Mouse (Mus musculus) kidney, postnatal 4 days (tissue): ENCODE measurements around the gene Cyb5r1.
"Not testable (repeated sequence)": the region's sequence is repeated elsewhere in the genome, so short reads cannot be mapped to it uniquely, and the experiment has no call there.

Experiments used
- DNase-seq, 2 experiments: peaks; one replicate each; pipeline ENCODE4 v3.0.0; 2021; ENCODE audit warnings: mixed read lengths in 2 of 2

Gene Cyb5r1

DNA sequence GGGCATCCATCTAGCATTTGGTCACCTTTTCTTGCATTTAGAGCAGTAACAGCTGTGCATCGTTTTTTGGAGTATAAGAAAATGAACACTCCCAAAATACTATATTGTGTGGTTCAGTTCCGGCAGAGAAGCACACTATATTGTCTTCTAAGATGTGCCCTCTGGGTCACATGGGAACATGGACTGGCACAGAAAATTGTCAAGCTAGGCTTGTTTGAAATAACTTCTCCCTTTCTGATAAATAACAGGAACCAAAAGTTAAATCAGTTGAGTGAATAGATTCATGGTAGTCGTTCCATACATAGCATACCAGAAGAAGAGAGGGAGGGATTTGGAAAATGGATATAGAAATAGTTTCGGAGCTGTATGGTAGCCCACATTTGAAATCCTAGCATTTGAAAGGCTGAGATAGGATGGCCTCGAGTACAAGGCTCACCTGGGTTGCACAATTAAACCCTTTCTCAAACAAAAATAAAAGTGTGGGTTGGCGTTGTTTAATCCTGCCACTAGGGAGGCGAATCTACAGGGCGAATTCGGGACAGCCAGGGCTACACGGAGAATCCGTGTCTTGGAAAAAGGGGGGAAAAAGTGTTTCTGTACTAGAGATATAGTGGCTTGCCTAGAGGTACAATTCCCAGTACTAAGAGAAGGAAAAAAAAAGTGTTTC is 9.3 kb downstream of the Cyb5r1 start:
- DNase-seq: no peak

DNA sequence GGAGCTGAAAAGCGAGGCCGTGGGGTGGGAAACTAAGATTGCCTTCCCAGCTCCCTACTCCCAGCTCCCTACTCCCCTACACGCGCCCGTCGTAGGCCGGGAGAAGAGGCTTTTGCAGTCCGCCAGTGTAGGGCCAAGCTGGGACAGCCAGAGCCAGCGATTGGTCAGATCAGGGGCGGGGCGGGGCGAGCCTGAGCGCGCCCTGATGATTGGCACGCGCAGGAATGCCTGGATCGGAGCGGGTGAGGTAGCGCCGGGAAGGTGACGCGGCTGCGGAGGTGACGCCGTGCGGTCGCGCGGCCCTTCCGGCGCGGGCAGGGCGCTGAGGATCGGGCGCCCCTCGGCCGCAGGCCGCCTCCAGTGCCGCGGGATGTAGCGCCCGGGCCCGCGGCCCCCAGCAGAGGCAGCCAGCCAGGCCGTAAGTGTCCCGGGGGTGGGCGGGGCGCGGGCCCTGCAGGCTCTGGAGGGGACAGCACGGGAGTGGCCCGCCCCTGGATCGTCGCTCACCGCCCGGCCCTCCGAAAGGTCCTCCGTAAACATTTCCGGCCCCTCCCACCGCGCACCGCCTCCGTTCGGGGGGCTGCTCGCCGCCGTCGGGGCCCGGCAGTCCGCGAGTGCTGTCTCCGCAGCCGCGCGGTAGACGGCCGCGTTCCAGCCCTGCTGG is 9.9 kb downstream of the Cyb5r1 start, which contains the start of gene Adipor1:
Gene Adipor1, plus strand, starts transcription at position 211 of the 664 bp plus-strand sequence.
- DNase-seq: peak; percentile 98 to 99

DNA sequence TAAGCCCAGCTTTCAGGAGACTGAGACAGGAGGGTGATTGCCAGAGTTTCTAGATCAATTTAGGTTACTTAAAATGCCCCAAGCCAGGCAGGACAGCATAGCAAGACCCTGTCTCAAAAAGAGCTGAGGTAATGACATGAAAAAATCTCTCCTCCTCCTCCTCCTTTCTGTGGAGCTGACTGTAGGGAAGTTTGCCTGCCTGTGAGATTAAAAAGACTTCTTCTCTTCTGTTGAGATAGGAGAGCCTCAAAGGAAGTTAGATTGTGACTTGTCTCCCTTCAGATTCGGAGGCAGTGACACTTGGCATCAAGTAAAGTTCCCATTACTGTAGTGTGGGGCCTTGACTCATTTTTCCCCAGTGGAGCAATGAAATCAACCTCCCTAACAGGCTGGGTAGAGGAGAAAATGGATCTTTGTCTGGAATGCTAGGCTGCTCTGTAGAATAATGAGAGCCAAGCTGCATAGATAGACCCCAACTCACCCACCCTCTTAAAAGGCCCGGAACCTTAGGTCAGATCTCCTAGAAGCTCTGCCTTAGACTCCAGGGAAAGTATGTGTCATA is 13.1 kb downstream of the Cyb5r1 start:
- no peak for DNase-seq

DNA sequence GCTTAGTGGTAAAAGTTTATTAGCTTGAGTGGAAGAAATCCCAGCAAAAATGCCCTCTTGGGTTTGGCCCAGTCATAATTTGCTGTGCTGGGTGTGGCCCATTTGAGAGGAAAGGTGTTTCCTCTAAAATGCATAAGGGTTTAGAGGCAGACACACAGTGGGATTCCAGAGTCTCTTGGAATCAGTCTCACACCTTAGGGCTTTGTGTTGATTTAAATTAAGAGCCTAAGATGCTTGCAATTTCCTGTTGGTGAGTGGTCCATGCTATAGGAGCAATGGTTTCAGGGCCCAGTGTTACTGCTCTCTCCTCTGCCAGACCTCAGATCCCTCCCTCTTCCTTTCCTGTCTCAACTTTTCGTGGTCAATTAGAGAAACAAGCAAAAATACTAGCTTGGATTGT is 13.8 kb downstream of the Cyb5r1 start:
- no peak for DNase-seq

DNA sequence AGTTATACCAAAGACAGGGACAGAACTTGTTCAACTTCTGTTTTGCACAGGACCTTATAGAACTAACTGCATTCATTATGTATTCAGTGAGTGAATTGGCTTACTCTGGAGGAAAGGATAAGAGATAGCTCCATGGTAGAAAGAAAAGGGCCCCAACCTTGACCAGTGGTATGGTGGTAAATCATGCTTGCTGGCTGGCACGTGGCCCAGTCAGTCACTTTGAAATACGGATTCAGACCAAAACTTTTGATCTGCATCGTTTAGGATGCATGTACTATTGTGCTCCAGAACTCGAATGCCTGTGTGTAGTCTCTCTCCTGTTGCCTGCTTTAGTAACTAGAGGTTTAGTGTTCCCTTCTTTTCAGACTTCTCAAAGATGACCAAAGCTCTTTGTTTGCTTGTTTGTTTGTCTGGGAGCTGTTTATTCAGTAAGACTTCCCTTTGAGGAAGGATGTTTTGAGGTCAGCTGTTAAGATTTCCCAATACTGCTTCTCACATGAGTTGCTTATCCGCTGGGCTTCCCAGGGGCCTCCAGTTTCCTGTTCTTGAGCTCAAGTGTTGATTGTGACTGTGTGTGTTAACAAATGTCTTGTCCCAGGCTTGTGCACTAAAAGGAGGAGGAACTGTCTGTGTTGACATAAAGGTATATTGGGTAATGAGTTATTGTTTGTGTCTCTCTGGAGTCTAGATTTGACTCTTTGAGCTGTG is 14.5 kb downstream of the Cyb5r1 start:
- DNase-seq: peak; percentile 63 to 66

DNA sequence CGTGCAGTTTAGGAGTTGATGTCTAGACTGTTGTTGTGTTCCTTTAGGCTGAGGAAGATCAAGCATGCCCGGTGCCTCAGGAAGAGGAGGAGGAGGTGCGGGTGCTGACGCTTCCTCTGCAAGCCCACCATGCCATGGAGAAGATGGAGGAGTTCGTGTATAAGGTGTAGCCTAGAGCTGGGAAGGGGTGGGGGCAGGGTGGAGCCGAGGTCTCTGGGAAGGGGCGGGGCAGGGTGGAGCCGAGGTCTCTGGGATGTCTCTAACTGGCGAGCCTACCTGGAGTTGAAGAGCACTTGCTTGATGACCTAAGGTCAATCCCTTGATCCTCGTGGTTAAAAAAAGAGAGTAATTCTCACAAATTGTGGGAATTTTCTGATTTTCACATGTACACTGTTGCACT is 18.6 kb downstream of the Cyb5r1 start:
- DNase-seq: no peak

DNA sequence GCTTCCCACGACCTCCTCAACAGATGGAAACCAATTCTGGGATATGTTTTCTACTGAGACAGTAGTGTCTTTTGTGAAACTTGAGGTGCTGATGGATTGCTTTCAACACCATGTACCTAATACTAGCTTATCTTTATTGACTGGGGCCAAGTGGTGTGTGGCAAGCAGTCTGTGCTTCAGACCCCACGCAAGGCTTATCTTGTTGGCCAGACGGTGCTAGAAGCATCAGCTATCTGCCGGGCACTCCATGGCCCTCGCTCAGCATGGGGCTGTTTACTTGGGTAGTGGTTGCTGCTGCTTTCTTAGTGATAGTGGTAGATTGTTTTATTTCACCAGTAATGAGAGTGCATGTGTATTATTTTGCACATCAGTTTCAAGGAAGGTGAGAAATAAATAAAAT is 20.9 kb downstream of the Cyb5r1 start:
- no peak for DNase-seq

DNA sequence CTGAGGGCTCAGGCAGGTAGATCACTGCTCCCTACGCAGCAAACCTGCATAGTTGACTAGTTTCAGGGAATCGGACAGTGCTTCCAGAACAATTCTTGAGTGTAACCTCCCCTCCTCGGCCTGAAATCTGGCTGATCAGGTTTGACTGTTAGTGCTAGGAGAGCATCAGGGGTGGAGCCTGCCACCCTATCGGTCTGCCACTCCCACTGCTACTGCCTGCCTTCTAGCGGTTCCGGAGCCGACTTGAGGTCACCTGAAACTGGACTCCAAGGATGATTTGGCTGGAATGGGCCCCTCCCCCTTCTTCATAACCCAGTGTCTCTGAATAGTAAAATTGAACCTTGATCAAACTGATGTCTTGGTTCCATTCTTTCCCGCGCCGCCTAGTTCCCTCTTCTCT is 27.6 kb downstream of the Cyb5r1 start:
- no peak for DNase-seq

DNA sequence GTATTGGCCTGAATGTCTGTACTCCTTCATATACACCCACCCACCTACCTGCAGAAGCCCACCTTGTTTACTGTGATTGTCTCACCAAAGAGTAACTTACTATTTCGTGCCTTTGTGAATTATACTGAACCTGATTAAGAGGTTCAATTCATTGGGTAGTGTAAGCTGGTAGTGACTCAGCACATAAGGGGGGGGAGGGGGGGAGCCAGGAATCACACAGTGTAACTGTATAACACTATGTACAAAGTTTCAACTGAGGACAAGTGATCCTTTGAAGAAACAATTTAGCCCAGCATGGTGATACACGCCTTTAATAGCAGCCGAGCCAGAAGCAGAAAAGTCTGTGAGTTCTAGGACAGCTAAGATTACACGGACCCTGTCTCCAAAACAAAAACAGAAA is 28.1 kb downstream of the Cyb5r1 start:
- DNase-seq: no peak

DNA sequence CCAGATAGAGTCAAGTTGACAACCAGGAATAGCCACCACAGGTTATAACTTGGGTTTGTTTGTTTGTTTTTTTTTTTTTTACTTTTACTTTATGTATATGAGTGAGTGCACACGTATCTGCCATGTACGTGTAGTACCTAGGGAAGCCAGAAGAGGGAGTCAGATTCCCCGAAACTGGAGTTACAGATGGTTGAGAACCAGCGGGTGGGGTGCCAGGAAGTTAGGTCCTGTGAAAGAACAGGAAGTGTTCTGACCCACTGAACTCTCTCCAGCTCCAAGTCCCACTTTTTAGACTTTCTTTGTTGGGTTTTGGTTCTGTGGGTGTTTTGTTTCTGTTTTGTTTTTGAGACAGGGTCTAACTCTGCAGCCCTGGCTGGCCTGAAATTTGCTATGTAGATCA is 30.1 kb downstream of the Cyb5r1 start:
- DNase-seq: peak; percentile 12 to 55

DNA sequence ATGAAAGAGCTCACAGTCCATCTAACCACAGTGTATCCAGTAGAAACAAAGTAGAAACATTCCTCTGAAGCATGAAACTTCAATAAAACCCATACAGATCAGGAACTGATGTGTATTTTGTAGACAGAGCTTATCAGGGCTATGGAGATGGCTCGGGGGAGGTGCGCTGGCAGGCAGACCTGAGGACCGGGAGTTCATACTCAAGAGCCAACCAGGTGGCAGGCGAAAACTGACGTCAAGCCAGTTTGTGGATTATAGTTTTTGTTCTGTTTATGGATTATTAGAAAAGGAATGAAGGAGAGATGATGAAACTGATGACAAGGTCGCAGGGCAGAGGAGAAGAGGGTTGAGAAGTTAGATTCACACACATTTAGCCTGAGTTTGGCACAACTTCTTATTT is 35.1 kb downstream of the Cyb5r1 start:
- DNase-seq: no peak

DNA sequence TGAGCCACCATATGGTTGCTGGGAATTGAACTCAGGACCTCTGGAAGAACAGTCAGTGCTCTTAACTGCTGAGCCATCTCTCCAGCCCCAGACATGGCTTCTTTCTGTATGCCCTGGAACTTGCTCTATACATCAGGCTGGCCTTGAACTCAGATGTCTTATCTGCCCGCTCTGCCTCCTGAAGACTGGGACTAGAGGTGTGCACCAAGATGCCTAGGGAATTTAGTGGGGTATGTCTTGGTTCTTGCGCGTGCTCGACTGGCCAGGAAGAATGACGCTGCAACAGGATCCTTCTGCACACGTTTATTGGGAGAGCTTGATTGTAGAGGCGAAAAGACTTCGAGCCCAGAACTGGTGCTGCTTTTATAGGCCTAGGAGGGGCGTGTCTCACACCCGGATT is 36.4 kb downstream of the Cyb5r1 start:
- not testable (repeated sequence) for DNase-seq

DNA sequence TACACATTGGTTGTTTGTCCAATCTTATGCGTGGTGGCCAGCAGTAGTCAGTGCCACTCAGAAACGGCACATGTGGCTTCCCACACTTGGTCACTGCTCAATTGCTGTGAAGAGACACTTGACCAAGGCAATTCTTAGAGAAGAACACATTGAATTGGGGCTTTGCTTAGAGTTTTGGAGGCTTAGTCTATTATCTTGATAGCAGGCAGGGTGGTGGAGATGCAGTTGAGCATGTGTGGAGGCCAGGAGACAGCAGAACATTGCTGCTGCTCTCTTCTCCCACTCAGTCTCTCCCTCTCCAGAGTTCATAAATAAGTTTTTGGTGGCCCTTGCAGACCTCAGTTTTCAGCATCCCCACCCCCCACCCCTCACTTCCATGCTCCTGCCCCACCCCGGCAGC is 37.0 kb downstream of the Cyb5r1 start:
- DNase-seq: no peak

DNA sequence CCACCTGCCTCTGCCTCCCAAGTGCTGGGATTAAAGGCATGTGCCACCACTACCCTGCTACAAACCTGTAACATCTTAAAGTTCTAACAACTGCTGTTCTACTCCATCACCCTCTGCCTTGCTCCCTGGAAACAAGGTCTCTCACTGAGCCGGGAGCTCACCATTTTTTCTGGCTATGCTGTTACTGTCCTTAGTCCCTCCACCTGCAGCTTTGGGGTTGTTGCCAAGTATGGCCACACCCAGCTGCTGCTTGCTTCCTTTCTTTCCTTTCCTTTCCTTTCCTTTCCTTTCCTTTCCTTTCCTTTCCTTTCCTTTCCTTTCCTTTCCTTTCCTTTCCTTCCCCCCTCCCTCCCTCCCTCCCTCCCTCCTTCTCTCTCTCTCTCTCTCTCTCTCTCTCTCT is 37.9 kb downstream of the Cyb5r1 start:
- not testable (repeated sequence) for DNase-seq

DNA sequence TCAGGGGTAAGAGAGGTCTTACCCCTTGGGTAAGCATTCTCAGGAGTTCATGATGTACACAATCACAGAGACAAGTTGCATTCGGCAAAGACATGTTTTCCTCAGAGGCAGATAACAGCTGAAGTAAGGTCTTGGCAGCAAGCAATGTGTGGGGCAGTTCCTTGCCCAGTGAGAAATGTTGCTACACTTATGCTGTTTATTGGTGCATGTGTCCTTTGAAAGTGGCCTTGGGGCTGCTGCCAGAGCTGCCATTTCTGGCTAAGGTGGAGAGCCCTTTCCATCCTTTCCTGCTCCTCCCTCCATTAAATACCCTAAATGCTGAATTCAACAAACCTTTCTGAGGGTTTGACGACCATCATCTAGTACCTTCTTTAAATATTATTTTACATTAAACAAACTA is 40.1 kb downstream of the Cyb5r1 start:
- no peak for DNase-seq

DNA sequence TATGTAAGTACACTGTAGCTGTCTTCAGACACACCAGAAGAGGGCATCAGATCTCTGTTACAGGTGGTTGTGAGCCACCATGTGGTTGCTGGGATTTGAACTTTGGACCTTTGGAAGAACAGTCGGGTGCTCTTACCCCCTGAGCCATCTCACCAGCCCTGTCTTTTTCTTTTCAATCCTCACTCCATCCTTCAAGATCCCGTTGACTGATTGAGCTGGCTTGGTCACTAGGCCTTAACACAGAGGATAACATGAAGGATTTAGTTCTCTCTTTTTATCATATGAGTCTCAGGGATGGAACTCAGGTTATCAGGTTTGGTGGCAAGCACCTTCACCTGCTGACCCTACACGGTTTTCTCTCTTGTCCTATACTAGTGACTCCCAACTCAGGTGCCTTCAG is 43.2 kb downstream of the Cyb5r1 start:
- DNase-seq: not testable (repeated sequence)

DNA sequence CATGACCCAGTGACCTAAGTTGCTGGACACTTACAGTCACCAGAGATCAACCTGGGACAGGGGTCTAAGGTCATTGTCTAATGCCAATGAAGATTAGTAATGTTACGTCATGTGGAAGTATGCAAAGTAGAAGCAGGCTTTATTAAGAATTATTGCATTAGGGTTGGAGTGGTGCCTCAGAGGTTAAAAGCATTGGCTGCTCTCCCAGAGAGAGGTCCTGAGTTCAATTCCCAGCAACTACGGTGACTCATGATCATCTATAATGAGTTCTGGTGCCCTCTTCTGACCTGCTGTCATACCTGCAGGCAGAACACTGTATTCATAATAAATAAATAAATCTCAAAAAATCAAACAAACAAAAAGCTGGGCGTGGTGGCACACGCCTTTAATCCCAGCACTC is 44.8 kb downstream of the Cyb5r1 start:
- DNase-seq: no peak

DNA sequence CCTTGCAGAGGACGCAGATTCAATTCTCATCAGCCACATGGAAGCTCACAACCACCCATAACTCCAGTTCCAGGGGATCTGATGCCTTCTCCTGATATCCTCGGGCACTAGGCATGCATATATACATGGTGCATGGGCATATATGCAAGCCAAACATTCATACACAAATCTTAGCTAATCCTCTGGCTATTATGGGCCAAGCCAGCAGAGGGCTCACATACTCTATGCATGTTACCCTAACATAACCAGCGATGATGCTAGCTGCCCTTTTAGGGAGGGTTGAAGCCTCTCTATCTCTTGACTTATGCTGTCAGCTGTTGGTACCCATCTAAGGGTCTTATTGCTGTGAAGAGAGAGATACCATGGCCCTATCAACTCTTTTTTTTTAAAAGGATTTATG is 45.6 kb downstream of the Cyb5r1 start:
- DNase-seq: peak; percentile 68

DNA sequence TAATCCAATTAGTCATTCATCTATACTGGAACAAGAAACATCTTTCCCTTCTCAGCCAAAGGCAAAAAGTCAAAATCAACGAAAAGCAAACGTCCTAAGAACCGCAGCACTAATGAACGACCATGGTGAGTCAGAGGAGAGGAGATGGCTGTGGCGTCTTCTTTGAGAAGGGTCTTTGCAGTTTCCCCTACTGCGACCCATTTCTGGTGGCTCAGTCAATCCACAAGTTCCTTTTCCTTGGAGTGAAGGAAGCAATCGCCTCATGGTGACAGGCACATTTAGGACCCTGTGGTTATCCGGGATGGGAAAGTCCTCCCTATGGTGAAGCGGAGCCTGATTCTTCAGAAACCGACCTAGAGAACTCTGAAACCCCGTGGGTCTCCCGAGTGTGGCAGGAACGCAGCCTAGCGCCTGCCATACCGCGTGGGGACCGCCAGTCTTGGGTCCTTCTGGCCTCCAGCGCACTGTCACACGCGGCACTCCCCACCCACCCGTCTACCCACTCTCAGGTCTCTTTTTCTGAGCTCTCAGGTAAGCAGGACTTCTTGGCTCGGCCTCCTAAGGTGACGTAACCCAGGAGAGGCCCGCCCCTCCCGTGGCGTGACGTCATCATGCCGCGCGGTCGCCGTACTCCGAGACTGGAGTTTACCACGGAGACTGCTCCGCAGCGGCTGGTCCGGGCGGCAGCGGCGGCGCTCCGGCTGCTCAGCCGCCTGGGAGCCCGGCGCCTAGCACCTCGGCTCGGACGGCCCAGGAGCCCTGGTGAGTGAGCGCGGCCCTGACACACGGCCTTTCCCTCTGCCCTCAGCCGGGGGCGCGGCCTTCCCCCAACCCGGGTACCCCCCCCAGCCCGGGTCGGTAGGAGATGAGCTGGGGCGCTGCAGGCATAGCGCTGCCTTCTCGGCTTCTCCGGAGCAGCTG is 49.8 kb downstream of the Cyb5r1 start, which contains the start of gene Klhl12:
Gene Klhl12, plus strand, starts transcription at position 628 of the 921 bp plus-strand sequence.
- DNase-seq: peak; percentile 97 to 98

DNA sequence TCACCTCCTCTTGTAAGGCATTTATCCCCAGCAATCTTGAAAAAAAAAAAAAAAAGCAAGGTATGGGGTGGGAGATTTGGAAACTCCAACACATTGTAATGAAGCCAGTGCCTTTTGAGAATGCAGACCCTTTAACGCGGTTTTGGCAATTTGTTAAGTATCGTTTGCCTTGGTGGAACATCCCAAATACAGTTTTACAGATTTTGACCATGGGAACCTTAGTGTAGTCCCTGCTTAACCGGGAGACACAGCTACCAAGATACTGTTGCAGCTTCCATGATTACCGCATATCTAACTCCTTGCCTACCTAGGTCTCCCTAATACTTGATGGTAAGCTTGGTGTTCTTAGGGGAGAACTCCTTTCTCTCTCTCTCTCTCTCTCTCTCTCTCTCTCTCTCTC is 50.7 kb downstream of the Cyb5r1 start:
- no peak for DNase-seq

DNA sequence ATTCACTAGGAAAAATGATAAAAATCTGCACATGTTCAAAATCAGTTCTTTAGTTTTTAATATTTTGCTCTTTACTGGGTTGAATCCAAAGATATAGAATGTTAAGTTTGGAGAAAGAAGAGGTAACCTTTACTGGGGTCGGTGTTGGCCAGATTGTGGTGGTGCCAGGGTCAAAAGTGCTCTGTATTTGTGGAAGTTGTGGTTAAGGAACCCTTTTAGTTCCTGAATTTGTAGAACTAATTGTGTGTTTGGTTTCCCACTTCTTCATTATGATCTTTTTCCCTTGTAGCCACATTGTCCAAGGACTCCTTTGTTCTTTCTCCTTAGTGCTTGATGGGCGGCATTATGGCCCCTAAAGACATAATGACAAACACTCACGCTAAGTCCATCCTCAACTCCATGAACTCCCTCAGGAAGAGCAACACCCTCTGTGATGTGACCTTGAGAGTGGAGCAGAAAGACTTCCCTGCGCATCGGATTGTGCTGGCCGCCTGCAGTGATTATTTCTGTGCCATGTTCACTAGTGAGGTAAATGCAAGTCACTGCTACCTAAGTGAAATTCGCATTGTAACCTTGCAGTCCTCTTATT is 52.9 kb downstream of the Cyb5r1 start:
- no peak for DNase-seq
